Mouse (Mus musculus) lung, embryonic 14.5 days (tissue): ENCODE data around the gene Bard1. TPM values are rescaled to one million over a fixed set of nuclear protein-coding genes. Genes with fewer than 3 reads are reported as not detected.
A peak's percentile ranks its signal among the peaks of the same experiment; 100 is the strongest.

Source experiments
- ATAC-seq: fragments of 200-750 bp; cut with Nextera tagmentation; 2 replicates; pipeline ENCODE4 v1.8.0; 2017; ENCODE audit warnings: mild to moderate bottlenecking, moderate TSS enrichment, moderate library complexity; ENCODE audit not compliant: insufficient read depth
- DNase-seq: peaks from one replicate; pipeline ENCODE4 v3.0.0-alpha.2; 2015
- H3K27ac ChIP-seq: fragments of 300-500 bp; sonication (generic); 2 replicates; pipeline ENCODE4 v1.5.1; 2014; ENCODE audit warnings: low read depth, mild to moderate bottlenecking, moderate library complexity
- H3K27me3 ChIP-seq: fragments of 300-500 bp; sonication (generic); 2 replicates; pipeline ENCODE4 v1.6.1; 2014; ENCODE audit warnings: low read length, control low read depth; ENCODE audit not compliant: insufficient read depth
- H3K36me3 ChIP-seq: fragments of 300-500 bp; sonication (generic); 2 replicates; pipeline ENCODE4 v1.6.1; 2014; ENCODE audit warnings: control low read depth; ENCODE audit not compliant: insufficient read depth
- H3K4me1 ChIP-seq: fragments of 300-500 bp; sonication (generic); 2 replicates; pipeline ENCODE4 v1.6.1; 2014; ENCODE audit warnings: antibody characterized with exemption, control low read depth; ENCODE audit not compliant: insufficient read depth
- H3K4me2 ChIP-seq: fragments of 300-500 bp; sonication (generic); 2 replicates; pipeline ENCODE4 v1.6.1; 2014; ENCODE audit warnings: mild to moderate bottlenecking
- H3K4me3 ChIP-seq: fragments of 300-500 bp; sonication (generic); 2 replicates; pipeline ENCODE4 v1.5.1; 2014; ENCODE audit warnings: low read depth, low read length
- H3K9ac ChIP-seq: fragments of 300-500 bp; sonication (generic); 2 replicates; pipeline ENCODE4 v1.6.1; 2014
- H3K9me3 ChIP-seq: fragments of 300-500 bp; sonication (generic); 2 replicates; pipeline ENCODE4 v1.6.1; 2016; ENCODE audit warnings: low read depth, low read length, control low read depth
- CTCF ChIP-seq: IDR thresholded peaks from 2 replicates; pipeline ENCODE4 v1.5.1; 2016; ENCODE audit warnings: antibody characterized with exemption, low read depth
- WGBS: fragments of 180-500 bp; shearing (Covaris S2); extraction: QIAGEN DNeasy Blood & Tissue Kit; methylation state at CpG from one replicate; pipeline ENCODE4 v1.1.7; 2014; 5-methylcytosine and 5-hydroxymethylcytosine counted together
- polyA plus RNA-seq: library from polyadenylated mRNA; unstranded; fragments of >200 nt; fragmentation: Nextera tagmentation; extraction: Ambion mirVana; gene quantifications from 2 replicates; pipeline ENCODE4 v1.2.1, GENCODE M21; 2014

Gene Bard1
- 3.0 and 3.3 TPM in 2 replicates for polyA plus RNA-seq

- no peaks in the 10 kb centered on the region; the same call in 1 of the 2 replicates for H3K4me1 ChIP-seq
- H3K36me3 ChIP-seq = no peaks in the 10 kb centered on the region
- H3K27ac ChIP-seq = peak within 1 kb of the TSS; percentile 91
- DNase-seq (peak; percentile 99), ATAC-seq (peak; percentile 98)
- peak within 1 kb of the TSS; percentile 70 for H3K9ac ChIP-seq
- H3K9me3 ChIP-seq = no peaks in the 10 kb centered on the region
- under 1% methylated on average over 69 of the region's 69 CpGs for WGBS
- H3K27me3 ChIP-seq = no peaks in the 10 kb centered on the region
- peak within 1 kb of the TSS; percentile 79 for H3K4me3 ChIP-seq
- TF ChIP-seq CTCF = no peak
- H3K4me2 ChIP-seq = peak within 1 kb of the TSS; percentile 70
Measured at GRCm38 (mm10) chr1:71102344-71103173, at the start of gene Bard1. Bard1 (minus strand) TSS chr1:71103146.

GRCm38 (mm10) chr1:71127171-71127570 lies 24.2 kb upstream of the Bard1 start:
- WGBS = 89% methylated on average over 4 of the region's 4 CpGs
- DNase-seq (no peak), ATAC-seq (no peak)
- Histone ChIP-seq H3K36me3 (no peaks in the 10 kb centered on the region), H3K9me3 (no peaks in the 10 kb centered on the region), H3K4me1 (no peaks in the 10 kb centered on the region), H3K4me3 (no peak overlapping the region), H3K4me2 (no peak overlapping the region), H3K27me3 (no peaks in the 10 kb centered on the region), H3K9ac (no peak overlapping the region), H3K27ac (no peak overlapping the region)
- TF ChIP-seq CTCF = no peak

GRCm38 (mm10) chr1:71118511-71118910 lies 15.6 kb upstream of the Bard1 start:
- H3K27me3 ChIP-seq = no peaks in the 10 kb centered on the region
- H3K9ac ChIP-seq = no peak overlapping the region
- H3K4me3 ChIP-seq = no peak overlapping the region
- no peak for DNase-seq
- no peaks in the 10 kb centered on the region for H3K4me1 ChIP-seq
- no peak overlapping the region for H3K4me2 ChIP-seq
- no peaks in the 10 kb centered on the region for H3K9me3 ChIP-seq
- 63% methylated on average over 2 of the region's 2 CpGs for WGBS
- no peaks in the 10 kb centered on the region for H3K36me3 ChIP-seq
- ATAC-seq = no peak
- no peak for TF ChIP-seq CTCF
- H3K27ac ChIP-seq = no peak overlapping the region

- no peak for DNase-seq
- no peak for ATAC-seq
- H3K9ac ChIP-seq = no peak overlapping the region
- H3K4me2 ChIP-seq = no peak overlapping the region
- H3K4me3 ChIP-seq = no peak overlapping the region
- H3K9me3 ChIP-seq = no peaks in the 10 kb centered on the region
- TF ChIP-seq CTCF = no peak
- no peaks in the 10 kb centered on the region for H3K36me3 ChIP-seq
- WGBS = 60% methylated on average over 4 of the region's 4 CpGs
- no peak overlapping the region for H3K27ac ChIP-seq
- H3K4me1 ChIP-seq = no peaks in the 10 kb centered on the region
- no peaks in the 10 kb centered on the region for H3K27me3 ChIP-seq
Measured at GRCm38 (mm10) chr1:71117253-71117652, 14.3 kb upstream of the Bard1 start.

- 61% methylated on average over 2 of the region's 2 CpGs for WGBS
- no peaks in the 10 kb centered on the region for H3K9me3 ChIP-seq
- H3K36me3 ChIP-seq = no peaks in the 10 kb centered on the region
- no peaks in the 10 kb centered on the region for H3K27me3 ChIP-seq
- no peak overlapping the region for H3K27ac ChIP-seq
- no peak for DNase-seq
- no peak overlapping the region for H3K9ac ChIP-seq
- no peaks in the 10 kb centered on the region for H3K4me1 ChIP-seq
- no peak for ATAC-seq
- H3K4me2 ChIP-seq = no peak overlapping the region
- TF ChIP-seq CTCF = no peak
- H3K4me3 ChIP-seq = no peak overlapping the region
Measured at GRCm38 (mm10) chr1:71115781-71116180, 12.8 kb upstream of the Bard1 start.

- TF ChIP-seq CTCF = no peak
- no peak overlapping the region for H3K4me2 ChIP-seq
- WGBS = 72% methylated on average over 10 of the region's 10 CpGs
- H3K27me3 ChIP-seq = no peaks in the 10 kb centered on the region
- DNase-seq (peak; percentile 9), ATAC-seq (no peak; the same call in 1 of the 2 replicates)
- H3K36me3 ChIP-seq = no peaks in the 10 kb centered on the region
- H3K4me3 ChIP-seq = no peak overlapping the region
- H3K4me1 ChIP-seq = no peaks in the 10 kb centered on the region
- H3K27ac ChIP-seq = no peak overlapping the region
- H3K9me3 ChIP-seq = no peaks in the 10 kb centered on the region
- no peak overlapping the region for H3K9ac ChIP-seq
Measured at GRCm38 (mm10) chr1:71109858-71110257, 6.9 kb upstream of the Bard1 start.

GRCm38 (mm10) chr1:71106127-71106526 lies 3.2 kb upstream of the Bard1 start:
- 90% methylated on average over 6 of the region's 6 CpGs for WGBS
- Histone ChIP-seq H3K27ac (no peak overlapping the region), H3K9me3 (no peaks in the 10 kb centered on the region), H3K9ac (no peak overlapping the region), H3K36me3 (no peaks in the 10 kb centered on the region), H3K27me3 (no peaks in the 10 kb centered on the region), H3K4me2 (no peak overlapping the region), H3K4me3 (no peak overlapping the region), H3K4me1 (no peaks in the 10 kb centered on the region)
- TF ChIP-seq CTCF = no peak
- DNase-seq (no peak), ATAC-seq (no peak)
